Mouse (Mus musculus): ENCODE results near the gene Lrrc63.

The Lrrc63 gene

GRCm38 (mm10) chr14:75138503-75138902, 7.8 kb upstream of the Lrrc63 start:
- no peak for DNase-seq (ENCODE audit: low read depth)

- DNase-seq (ENCODE audit: low read depth): no peak
Observed at GRCm38 (mm10) chr14:75136119-75136966, 5.7 kb upstream of the Lrrc63 start.

DNA sequence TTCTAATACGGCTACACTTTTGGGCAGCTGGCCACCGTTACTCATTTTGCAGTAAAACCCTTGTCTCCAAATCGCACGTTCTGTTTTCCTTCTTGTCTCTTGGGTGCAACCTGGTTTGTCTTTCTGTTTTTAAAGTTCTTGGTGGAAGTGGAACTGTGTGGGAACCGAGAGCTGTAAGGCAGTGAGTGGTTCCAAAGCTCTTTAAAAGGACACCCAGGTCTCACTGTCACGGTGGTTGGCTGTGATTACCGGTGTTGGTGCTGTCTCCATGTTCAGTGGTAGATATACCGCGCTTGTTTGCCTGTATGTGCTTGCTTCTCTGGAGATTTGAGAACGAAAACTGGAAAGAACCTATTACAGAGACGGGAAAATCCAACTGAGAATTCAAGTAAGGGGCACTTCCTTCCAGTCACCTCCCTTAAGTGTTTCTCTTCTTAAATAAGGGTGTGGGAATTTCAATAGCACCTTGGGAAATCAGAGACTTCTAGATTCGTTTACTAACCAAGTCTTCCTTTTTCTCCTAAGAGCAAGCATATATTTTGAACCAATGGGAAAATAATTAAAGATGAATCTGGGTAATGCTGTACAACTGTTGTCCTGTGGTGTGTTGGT, 749 bp upstream of the Lrrc63 start:
- no peak for DNase-seq (ENCODE audit: low read depth)

GRCm38 (mm10) chr14:75121658-75122057, 9.0 kb downstream of the Lrrc63 start:
- DNase-seq (ENCODE audit: low read depth): no peak

DNA sequence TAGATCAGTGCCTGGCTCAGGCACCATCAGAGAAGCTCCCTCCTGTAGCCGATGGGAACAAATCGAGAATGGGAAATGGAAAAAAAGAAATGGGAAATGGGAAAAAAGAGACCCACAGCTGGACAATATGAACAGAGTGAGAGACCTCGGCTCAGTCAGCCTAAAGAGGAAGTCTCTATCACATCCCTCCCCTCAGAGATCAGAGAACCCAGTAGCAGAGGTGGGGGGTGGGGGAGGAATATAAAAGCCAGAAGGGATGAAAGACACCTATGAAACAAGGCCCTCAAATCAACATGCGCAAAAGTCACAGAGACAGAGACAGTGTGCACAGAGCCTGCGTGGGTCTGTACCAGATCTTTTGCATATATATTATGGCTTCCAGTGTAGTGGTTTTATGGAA, 27.7 kb downstream of the Lrrc63 start:
- DNase-seq (ENCODE audit: low read depth): no peak

- no peak for DNase-seq (ENCODE audit: low read depth)
Observed at GRCm38 (mm10) chr14:75077946-75078345, 52.7 kb downstream of the Lrrc63 start.

DNA sequence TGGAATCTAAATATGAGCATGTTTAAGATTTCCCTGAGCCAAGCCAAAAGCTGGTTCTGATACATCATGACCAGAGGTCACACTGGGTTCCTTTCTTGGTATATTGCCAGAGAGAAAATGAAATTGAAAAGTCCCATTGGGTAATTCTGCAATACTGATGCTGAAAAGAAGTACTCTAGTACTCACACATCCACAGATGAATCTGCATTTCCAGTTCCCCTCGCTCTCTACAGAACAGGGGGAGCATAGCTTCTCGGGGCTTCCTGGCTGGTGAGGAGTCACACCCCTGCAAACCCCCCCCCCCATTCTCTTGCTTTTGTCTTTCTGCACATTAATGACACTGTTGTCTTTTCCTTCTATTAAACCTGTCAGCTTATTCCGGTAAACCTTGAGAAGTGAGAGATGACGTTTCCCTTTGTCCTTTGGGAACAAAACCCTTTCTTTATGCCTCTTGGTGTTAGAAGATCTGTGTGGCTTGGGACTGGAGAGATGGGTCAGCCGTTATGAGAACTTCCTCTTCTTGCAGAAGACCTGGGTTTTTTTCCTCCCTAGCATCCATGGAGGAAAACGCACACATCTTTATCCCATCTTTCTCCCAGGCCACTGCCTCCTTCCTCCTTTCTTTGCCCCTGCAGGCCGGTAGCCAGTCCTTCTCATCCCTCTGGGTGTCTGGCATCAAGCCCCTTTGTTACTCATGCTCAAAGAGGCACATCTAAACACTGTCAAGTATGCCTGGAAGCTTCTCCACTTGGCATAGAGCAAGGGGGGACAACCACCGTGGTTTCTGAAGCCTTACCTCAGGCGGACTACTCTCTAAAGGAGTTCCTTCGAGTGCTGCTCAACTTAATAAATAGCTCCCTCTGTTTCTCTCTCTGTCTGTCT, 55.1 kb downstream of the Lrrc63 start:
- no peak for DNase-seq (ENCODE audit: low read depth)

- DNase-seq (ENCODE audit: low read depth): no peak
Observed at GRCm38 (mm10) chr14:75071091-75071490, 59.6 kb downstream of the Lrrc63 start.

DNA sequence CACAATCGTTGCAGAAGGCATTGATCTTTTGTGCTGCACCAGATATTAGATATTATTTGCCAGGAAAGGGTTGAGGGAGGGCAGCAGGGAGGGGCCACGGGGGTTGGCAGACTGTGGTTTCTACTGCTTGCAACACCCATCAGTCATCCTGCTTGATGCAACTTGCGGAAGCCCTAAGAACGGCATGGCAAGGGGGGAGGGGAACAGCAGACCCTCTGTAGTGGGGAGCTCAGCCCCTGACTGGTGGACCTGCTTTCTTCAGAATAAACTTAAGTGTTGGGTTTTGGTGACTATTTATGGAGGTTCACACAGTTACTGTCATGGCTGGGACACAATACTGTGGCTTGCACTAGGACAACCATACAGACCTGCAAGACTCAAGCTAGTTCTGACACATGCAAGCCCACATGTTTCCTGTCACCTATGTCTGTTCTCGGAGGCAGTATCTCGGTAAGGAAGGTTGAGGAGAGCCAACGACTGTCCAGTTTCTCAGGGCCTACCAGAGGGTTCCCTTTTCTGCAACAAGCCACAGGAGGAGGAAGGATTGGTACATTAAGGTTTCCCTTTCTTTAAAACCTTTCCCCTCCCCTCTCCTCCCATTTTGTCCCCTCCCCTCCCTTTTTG, 61.2 kb downstream of the Lrrc63 start:
- DNase-seq (ENCODE audit: low read depth): no peak

- no peak for DNase-seq (ENCODE audit: low read depth)
Observed at GRCm38 (mm10) chr14:75068430-75069112, 62.1 kb downstream of the Lrrc63 start.

GRCm38 (mm10) chr14:75065211-75065610, 65.5 kb downstream of the Lrrc63 start:
- no peak for DNase-seq (ENCODE audit: low read depth)

DNA sequence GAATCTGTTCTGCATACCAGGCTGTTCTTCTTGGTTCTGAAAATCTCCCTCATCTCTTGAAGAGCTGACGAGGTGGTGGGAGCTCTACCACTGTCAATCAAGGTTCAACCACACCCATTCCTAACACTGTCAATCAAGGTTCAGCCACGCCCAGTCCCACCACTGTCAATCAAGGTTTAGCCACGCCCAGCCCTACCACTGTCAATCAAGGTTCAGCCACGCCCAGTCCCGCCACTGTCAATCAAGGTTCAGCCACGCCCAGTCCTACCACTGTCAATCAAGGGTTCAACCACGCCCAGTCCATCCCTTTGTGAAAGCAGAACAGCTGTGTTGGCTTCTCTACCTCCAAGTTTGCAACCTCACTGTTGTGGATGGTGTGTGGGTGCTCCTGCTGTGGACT, 66.2 kb downstream of the Lrrc63 start:
- no peak for DNase-seq (ENCODE audit: low read depth)

- no peak for DNase-seq (ENCODE audit: low read depth)
Observed at GRCm38 (mm10) chr14:75063936-75064335, 66.7 kb downstream of the Lrrc63 start.

DNA sequence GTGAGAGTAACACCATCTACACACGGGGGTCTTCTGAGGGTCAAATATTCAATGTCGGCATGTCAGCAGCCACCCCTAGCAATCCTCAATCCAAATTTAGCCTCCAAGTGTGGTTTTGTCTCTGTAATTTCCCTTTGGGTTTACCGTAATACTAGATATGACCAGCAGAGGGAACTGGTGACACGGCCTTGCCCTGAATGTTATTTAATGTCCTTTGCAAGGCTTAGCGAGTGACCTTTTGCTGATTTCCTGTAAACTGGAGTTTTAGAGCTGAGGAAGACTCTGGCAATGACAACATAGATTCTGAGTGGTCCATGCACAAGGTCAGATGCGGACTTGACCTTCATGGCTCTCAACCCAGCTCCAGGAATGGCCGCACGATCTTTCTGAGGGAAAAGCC, 70.1 kb downstream of the Lrrc63 start:
- DNase-seq (ENCODE audit: low read depth): peak; percentile 13

GRCm38 (mm10) chr14:75056861-75057431, 73.7 kb downstream of the Lrrc63 start:
- no peak for DNase-seq (ENCODE audit: low read depth)

DNA sequence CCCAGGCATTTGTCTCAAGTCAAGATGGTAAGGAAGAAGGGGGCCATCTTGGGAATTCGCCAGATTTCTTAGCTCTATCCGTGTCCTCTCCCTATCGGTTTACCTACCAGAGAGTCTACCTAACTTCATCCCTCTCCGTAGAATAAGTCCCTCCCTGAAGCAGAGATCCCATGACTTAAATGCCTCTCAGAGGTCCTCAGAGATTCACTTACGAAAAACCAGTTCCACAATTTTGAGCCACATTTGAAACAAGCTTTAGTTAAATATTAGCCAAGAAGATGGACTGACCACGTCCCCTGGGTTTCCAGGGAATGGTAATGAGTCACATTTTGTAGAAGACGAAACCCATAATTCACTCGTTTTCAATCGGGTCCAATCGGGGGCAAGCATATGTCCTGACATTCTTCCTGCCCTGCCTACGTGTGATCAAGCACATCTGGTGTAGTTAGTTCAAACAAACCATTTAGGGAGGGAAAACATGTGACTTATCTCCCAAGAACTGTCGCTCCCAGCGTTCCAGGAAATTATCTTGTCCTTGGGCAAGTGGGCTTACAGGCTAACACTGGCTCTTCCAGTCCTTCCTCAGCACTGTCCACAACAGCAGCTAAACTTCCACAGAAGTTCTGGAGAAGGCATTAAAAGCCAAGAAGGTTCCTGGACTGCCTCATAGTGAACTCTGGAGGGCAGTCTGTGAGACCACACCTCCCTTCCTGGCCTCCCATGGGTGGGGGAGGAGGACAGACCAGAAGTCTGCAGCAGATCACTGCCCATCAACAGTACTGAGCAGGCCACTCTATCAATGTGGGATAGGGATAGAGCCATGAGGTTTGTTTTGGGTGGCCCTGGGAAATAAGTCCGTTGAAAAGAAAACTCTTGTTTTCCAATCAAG, 76.0 kb downstream of the Lrrc63 start:
- DNase-seq (ENCODE audit: low read depth): no peak

DNA sequence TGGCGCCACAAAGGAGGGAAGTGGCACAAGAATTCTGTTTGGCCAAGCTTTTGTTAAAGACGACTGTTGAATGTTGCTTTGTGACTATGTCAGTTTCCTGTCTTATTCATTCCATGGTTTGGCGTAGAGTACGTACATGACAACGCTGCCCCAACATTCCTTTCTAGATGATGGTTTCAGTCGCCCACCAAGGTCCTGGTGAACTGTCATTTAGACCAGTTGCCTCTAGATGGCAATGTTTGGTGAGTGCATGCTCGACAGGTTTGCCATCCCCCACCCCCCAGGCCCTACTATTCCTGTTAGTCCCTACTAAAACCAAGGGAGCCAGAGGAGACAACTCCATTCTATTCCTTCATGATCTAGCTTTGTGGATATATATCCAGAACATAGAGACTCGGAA, 78.2 kb downstream of the Lrrc63 start:
- no peak for DNase-seq (ENCODE audit: low read depth)

DNA sequence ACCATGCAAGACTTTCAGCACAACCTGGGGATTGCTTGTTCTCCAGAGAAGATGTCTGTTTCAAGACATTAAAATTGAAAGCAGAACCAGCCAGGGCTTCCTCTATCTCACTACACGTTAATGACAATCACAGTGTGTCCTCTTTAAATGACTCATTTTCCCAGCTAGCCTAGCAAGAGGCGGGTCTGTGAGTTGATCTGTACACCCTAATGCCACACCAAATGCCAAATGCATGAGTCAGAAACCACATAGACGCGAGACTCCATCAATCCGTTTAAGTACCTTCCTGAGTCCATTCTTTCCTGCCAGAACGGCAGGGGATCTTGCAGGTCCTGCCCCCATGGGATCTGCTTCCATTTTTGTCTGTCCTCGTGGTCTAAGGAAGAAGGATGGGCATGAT, 85.5 kb downstream of the Lrrc63 start:
- peak; percentile 27 for DNase-seq (ENCODE audit: low read depth)

DNA sequence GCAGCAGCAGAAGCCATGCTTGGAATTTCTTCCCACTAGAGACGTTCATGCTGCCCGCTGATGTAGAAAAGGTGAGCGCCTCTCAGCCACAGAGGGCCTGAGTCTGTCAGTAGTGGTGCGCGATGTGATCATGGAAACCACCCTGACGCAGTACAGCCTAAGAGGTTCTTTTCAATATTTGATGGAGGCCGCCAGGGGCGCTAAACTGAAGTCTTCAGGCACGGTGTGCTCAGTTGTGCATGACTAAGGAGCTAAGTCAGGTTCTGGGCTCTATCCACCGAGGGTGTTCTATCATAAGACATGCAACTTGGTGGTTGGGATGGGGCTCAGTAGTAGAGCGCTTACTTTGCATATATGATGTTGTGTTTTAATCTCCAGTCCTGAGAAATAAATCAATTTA, 95.2 kb downstream of the Lrrc63 start:
- no peak for DNase-seq (ENCODE audit: low read depth)
